In genomic region chr10:57571211-57571730, GRCm38 (mm10) we compare ENCODE assay signal across 9 mouse cellular contexts. TPM values are rescaled to one million over a fixed set of nuclear protein-coding genes. Genes with fewer than 3 reads are reported as not detected.
DNase-seq lines count a peak whose midpoint lies in the region; ATAC-seq and TF ChIP-seq lines count a peak whose summit lies in the region.
"Had no signal": no experiment of that assay in that cellular context is flagged by ENCODE, and none has a peak within 500 bp of the region (broad histone marks: within the 10 kb centered on the region; RNA-seq: fewer than 3 reads in every experiment).

No protein-coding gene starts in this region.

- TF ChIP-seq EP300 in stomach, postnatal 0 days (optimal IDR thresholded peaks at IDR 0.05), result no peak

- no peak overlapping the region for H3K9ac ChIP-seq in heart, embryonic 12.5 days
- no peak overlapping the region for H3K9ac ChIP-seq in midbrain, embryonic 12.5 days (replicated peaks)
- no peak overlapping the region for H3K9ac ChIP-seq in stomach, postnatal 0 days (ENCODE audit: low read length)
- H3K9ac ChIP-seq: limb, embryonic 12.5 days had no signal

- no peak for TF ChIP-seq POLR2A in cerebellum, adult 2 months (IDR thresholded peaks at IDR 0.05; ENCODE audit: borderline replicate concordance, insufficient read depth, low read length)

- H3K9me3 ChIP-seq in heart, embryonic 12.5 days (replicated peaks), result no peaks in the 10 kb centered on the region
- no peaks in the 10 kb centered on the region for H3K9me3 ChIP-seq in midbrain, embryonic 12.5 days
- H3K9me3 ChIP-seq in stomach, postnatal 0 days (ENCODE audit: control insufficient read depth, low read length), result no peaks in the 10 kb centered on the region
- H3K9me3 ChIP-seq: limb, embryonic 12.5 days had no signal

- H3K27me3 ChIP-seq in heart, embryonic 12.5 days (replicated peaks), result no peaks in the 10 kb centered on the region
- H3K27me3 ChIP-seq in cerebellum, adult 2 months (ENCODE audit: control insufficient read depth, insufficient read depth, low read length), result no peaks in the 10 kb centered on the region
- no peaks in the 10 kb centered on the region for H3K27me3 ChIP-seq in midbrain, embryonic 12.5 days
- H3K27me3 ChIP-seq in stomach, postnatal 0 days (ENCODE audit: control insufficient read depth, insufficient read depth, low read length), result no peaks in the 10 kb centered on the region
- H3K27me3 ChIP-seq: limb, embryonic 12.5 days had no signal

- peak; percentile 90 for DNase-seq in heart, adult 11 months
- DNase-seq in ES-CJ7 (ENCODE audit: low read depth, low spot score), result peak; percentile 78
- DNase-seq in cerebellum, adult 2 months, result peak; percentile 55
- DNase-seq in gastrocnemius, postnatal 14 days, result peak; percentile 31
- peak; percentile 22 for DNase-seq in left cerebral cortex, adult 11 months (ENCODE audit: low spot score)
- peak; percentile 47 for DNase-seq in stomach, postnatal 0 days (ENCODE audit: low spot score)

- no peak overlapping the region for H3K27ac ChIP-seq in heart, embryonic 12.5 days (ENCODE audit: poor library complexity, severe bottlenecking)
- H3K27ac ChIP-seq in cerebellum, adult 2 months (ENCODE audit: insufficient read depth, low read length), result no peak overlapping the region
- H3K27ac ChIP-seq in midbrain, embryonic 12.5 days (replicated peaks), result 0 out of 2 replicates have a peak overlapping the region, but pooled peaks have one; percentile 52
- no peak overlapping the region for H3K27ac ChIP-seq in stomach, postnatal 0 days (replicated peaks)
- H3K27ac ChIP-seq: limb, embryonic 12.5 days had no signal

- no peaks in the 10 kb centered on the region for H3K4me1 ChIP-seq in heart, embryonic 12.5 days (replicated peaks)
- no peaks in the 10 kb centered on the region for H3K4me1 ChIP-seq in cerebellum, adult 2 months (ENCODE audit: control insufficient read depth, insufficient read depth, low read length)
- H3K4me1 ChIP-seq in midbrain, embryonic 12.5 days, result peaks cover 19% of the 10 kb centered on the region; the same call in 1 of the 2 replicates
- H3K4me1 ChIP-seq in stomach, postnatal 0 days (replicated peaks; ENCODE audit: control insufficient read depth, insufficient read depth), result no peaks in the 10 kb centered on the region
- H3K4me1 ChIP-seq: limb, embryonic 12.5 days had no signal

- WGBS in heart, embryonic 12.5 days, result 37% methylated on average over 8 of the region's 8 CpGs
- WGBS in cerebellum, adult 2 months, result 71% methylated on average over 8 of the region's 8 CpGs
- WGBS in midbrain, embryonic 12.5 days, result 36% methylated on average over 8 of the region's 8 CpGs
- 38% methylated on average over 8 of the region's 8 CpGs for WGBS in stomach, postnatal 0 days

- no peak overlapping the region for H3K4me2 ChIP-seq in heart, embryonic 12.5 days
- no peak overlapping the region for H3K4me2 ChIP-seq in midbrain, embryonic 12.5 days (replicated peaks)
- no peak overlapping the region for H3K4me2 ChIP-seq in stomach, postnatal 0 days (replicated peaks; ENCODE audit: low read depth)
- H3K4me2 ChIP-seq: limb, embryonic 12.5 days had no signal

- no peaks in the 10 kb centered on the region for H3K36me3 ChIP-seq in heart, embryonic 12.5 days
- no peaks in the 10 kb centered on the region for H3K36me3 ChIP-seq in midbrain, embryonic 12.5 days
- no peaks in the 10 kb centered on the region for H3K36me3 ChIP-seq in stomach, postnatal 0 days (ENCODE audit: control insufficient read depth, insufficient read depth, low read length)
- H3K36me3 ChIP-seq: limb, embryonic 12.5 days had no signal

- intact Hi-C loops in gastrocnemius, postnatal 14 days (cut with DNase I; ENCODE audit: low total_unique reads), result no loop called here

- peak; percentile 67 for TF ChIP-seq CTCF in cerebellum, adult 2 months (IDR thresholded peaks at IDR 0.05; ENCODE audit: borderline replicate concordance, insufficient read depth, low read depth, low read length)
- peak; percentile 75 for TF ChIP-seq CTCF in stomach, postnatal 0 days (IDR thresholded peaks at IDR 0.05; ENCODE audit: low read depth)

- no peak overlapping the region for H3K4me3 ChIP-seq in heart, embryonic 12.5 days
- H3K4me3 ChIP-seq in cerebellum, adult 2 months (replicated peaks; ENCODE audit: insufficient read depth, low read depth, low read length), result no peak overlapping the region
- no peak overlapping the region for H3K4me3 ChIP-seq in midbrain, embryonic 12.5 days
- H3K4me3 ChIP-seq in stomach, postnatal 0 days (ENCODE audit: low read depth, low read length), result no peak overlapping the region
- H3K4me3 ChIP-seq: limb, embryonic 12.5 days had no signal

- no peak for ATAC-seq in heart, embryonic 12.5 days (ENCODE audit: insufficient number of reproducible peaks, low FRiP score)
- ATAC-seq in midbrain, embryonic 12.5 days (ENCODE audit: low FRiP score, low read depth), result no peak
- no peak for ATAC-seq in stomach, postnatal 0 days (ENCODE audit: low FRiP score, low TSS enrichment)

RNA-seq across cellular contexts. Expression of gene Serinc1, which starts 38.9 kb away (rescaled TPM):
- polyA plus RNA-seq in heart, embryonic 12.5 days (2016; fragmentation: Nextera tagmentation; extraction: Ambion mirVana), result 176 and 183 TPM in 2 replicates
- polyA plus RNA-seq in cerebellum, adult 2 months (2012; rRNA removed), result 581 and 607 TPM in 2 replicates
- 100 to 1,000 TPM; 155 to 159 TPM for total RNA-seq in gastrocnemius, postnatal 14 days (2021)
- polyA plus RNA-seq in midbrain, embryonic 12.5 days (2016; fragmentation: Nextera tagmentation; extraction: Ambion mirVana), result 252 and 261 TPM in 2 replicates
- 84.0 and 86.5 TPM in 2 replicates for polyA plus RNA-seq in stomach, postnatal 0 days (2015; fragmentation: Nextera tagmentation; extraction: Ambion mirVana)

Comparison
In these comparisons a context has a peak if more than half of its experiments do, and no peak if none do; other contexts are left out.
1. DNase-seq: peak in every context shown above with its lines; median percentile 90 in heart, adult 11 months; 78 in ES-CJ7; 55 in cerebellum, adult 2 months; 47 in stomach, postnatal 0 days; 31 in gastrocnemius, postnatal 14 days; 22 in left cerebral cortex, adult 11 months.